Mouse (Mus musculus): Measurements from ENCODE around the gene Zfp607a. TPM values are rescaled to one million over a fixed set of nuclear protein-coding genes. Genes with fewer than 3 reads are reported as not detected.

The Zfp607a gene
- 1.1 and 1.8 TPM in 2 replicates for polyA plus RNA-seq (2015; fragmentation: Nextera tagmentation; extraction: Ambion mirVana)

- WGBS, result 94% methylated on average over 1 of the region's 1 CpGs
- Histone ChIP-seq H3K36me3 (peaks cover 32% of the 10 kb centered on the region), H3K4me2 (no peak within 1 kb of the TSS), H3K9me3 (replicated peaks) (no peaks in the 10 kb centered on the region), H3K4me1 (peaks cover 17% of the 10 kb centered on the region), H3K9ac (replicated peaks) (no peak within 1 kb of the TSS), H3K27ac (replicated peaks) (no peak within 1 kb of the TSS), H3K4me3 (replicated peaks) (no peak within 1 kb of the TSS), H3K27me3 (replicated peaks) (no peaks in the 10 kb centered on the region)
- no peak for ATAC-seq (ENCODE audit: low FRiP score)
Measured at GRCm38 (mm10) chr7:27857227-27857626, at the start of gene Zfp607a. Zfp607a (plus strand) TSS chr7:27857527.

GRCm38 (mm10) chr7:27818526-27819110 lies 38.7 kb upstream of the Zfp607a start:
- Histone ChIP-seq H3K36me3 (peaks cover 56% of the 10 kb centered on the region), H3K9me3 (replicated peaks) (no peaks in the 10 kb centered on the region), H3K4me3 (replicated peaks) (no peak overlapping the region), H3K4me2 (no peak overlapping the region), H3K27me3 (replicated peaks) (no peaks in the 10 kb centered on the region), H3K4me1 (no peaks in the 10 kb centered on the region), H3K9ac (replicated peaks) (no peak overlapping the region), H3K27ac (replicated peaks) (no peak overlapping the region)
- ATAC-seq (ENCODE audit: low FRiP score), result no peak
- 94% methylated on average over 7 of the region's 7 CpGs for WGBS

- H3K4me1 ChIP-seq, result no peaks in the 10 kb centered on the region
- peaks cover 3% of the 10 kb centered on the region for H3K9me3 ChIP-seq (replicated peaks)
- no peaks in the 10 kb centered on the region for H3K27me3 ChIP-seq (replicated peaks)
Measured at GRCm38 (mm10) chr7:27822611-27823010, 34.7 kb upstream of the Zfp607a start.

GRCm38 (mm10) chr7:27834131-27834530 lies 23.2 kb upstream of the Zfp607a start:
- Histone ChIP-seq H3K36me3 (no peaks in the 10 kb centered on the region), H3K9me3 (replicated peaks) (no peaks in the 10 kb centered on the region), H3K4me3 (replicated peaks) (no peak overlapping the region), H3K9ac (replicated peaks) (no peak overlapping the region), H3K4me1 (peaks cover 3% of the 10 kb centered on the region), H3K4me2 (no peak overlapping the region), H3K27ac (replicated peaks) (no peak overlapping the region), H3K27me3 (replicated peaks) (no peaks in the 10 kb centered on the region)
- ATAC-seq (ENCODE audit: low FRiP score), result no peak
- WGBS, result 91% methylated on average over 2 of the region's 2 CpGs

More at GRCm38 (mm10) chr7:27822611-27823010, 34.7 kb upstream of the Zfp607a start:
- no peak for ATAC-seq (ENCODE audit: low FRiP score)
- H3K9ac ChIP-seq (replicated peaks), result no peak overlapping the region
- H3K36me3 ChIP-seq, result peaks cover 41% of the 10 kb centered on the region
- H3K4me2 ChIP-seq, result no peak overlapping the region
- H3K4me3 ChIP-seq (replicated peaks), result no peak overlapping the region
- H3K27ac ChIP-seq (replicated peaks), result no peak overlapping the region

GRCm38 (mm10) chr7:27837896-27838295 lies 19.4 kb upstream of the Zfp607a start:
- peak overlapping the region; percentile 50 for H3K4me3 ChIP-seq (replicated peaks)
- H3K4me1 ChIP-seq, result peaks cover 15% of the 10 kb centered on the region
- H3K4me2 ChIP-seq, result peak overlapping the region; percentile 65
- ATAC-seq (ENCODE audit: low FRiP score), result peak; percentile 51; the same call in 1 of the 2 replicates
- H3K9ac ChIP-seq (replicated peaks), result peak overlapping the region; percentile 69
- no peaks in the 10 kb centered on the region for H3K27me3 ChIP-seq (replicated peaks)
- H3K27ac ChIP-seq (replicated peaks), result peak overlapping the region; percentile 92
- H3K9me3 ChIP-seq (replicated peaks), result no peaks in the 10 kb centered on the region
- 24% methylated on average over 6 of the region's 6 CpGs for WGBS
- H3K36me3 ChIP-seq, result no peaks in the 10 kb centered on the region

GRCm38 (mm10) chr7:27838323-27839249 lies 18.7 kb upstream of the Zfp607a start, which contains the start of gene Zfp59:
Zfp59 (plus strand) TSS chr7:27838607.
- H3K36me3 ChIP-seq, result no peaks in the 10 kb centered on the region
- no peaks in the 10 kb centered on the region for H3K27me3 ChIP-seq (replicated peaks)
- peak; percentile 99 for ATAC-seq (ENCODE audit: low FRiP score)
- 3% methylated on average over 34 of the region's 34 CpGs for WGBS
- H3K27ac ChIP-seq (replicated peaks), result peak within 1 kb of the TSS; percentile 92
- H3K9me3 ChIP-seq (replicated peaks), result no peaks in the 10 kb centered on the region
- peaks cover 15% of the 10 kb centered on the region for H3K4me1 ChIP-seq
- peak within 1 kb of the TSS; percentile 65 for H3K4me2 ChIP-seq
- H3K9ac ChIP-seq (replicated peaks), result peak within 1 kb of the TSS; percentile 69
- H3K4me3 ChIP-seq (replicated peaks), result peak within 1 kb of the TSS; percentile 50

GRCm38 (mm10) chr7:27839596-27839995 lies 17.7 kb upstream of the Zfp607a start:
- H3K27ac ChIP-seq (replicated peaks), result no peak overlapping the region
- 96% methylated on average over 7 of the region's 7 CpGs for WGBS
- peak overlapping the region; percentile 50; the same call in 1 of the 2 replicates for H3K4me3 ChIP-seq (replicated peaks)
- H3K27me3 ChIP-seq (replicated peaks), result no peaks in the 10 kb centered on the region
- peak overlapping the region; percentile 65 for H3K4me2 ChIP-seq
- no peak overlapping the region for H3K9ac ChIP-seq (replicated peaks)
- peaks cover 1% of the 10 kb centered on the region for H3K36me3 ChIP-seq
- H3K4me1 ChIP-seq, result peaks cover 15% of the 10 kb centered on the region
- no peak for ATAC-seq (ENCODE audit: low FRiP score)
- no peaks in the 10 kb centered on the region for H3K9me3 ChIP-seq (replicated peaks)

- WGBS, result 81% methylated on average over 6 of the region's 6 CpGs
- no peak overlapping the region for H3K4me3 ChIP-seq (replicated peaks)
- no peaks in the 10 kb centered on the region for H3K9me3 ChIP-seq (replicated peaks)
- ATAC-seq (ENCODE audit: low FRiP score), result no peak
- no peak overlapping the region for H3K4me2 ChIP-seq
- peaks cover 15% of the 10 kb centered on the region for H3K4me1 ChIP-seq
- H3K36me3 ChIP-seq, result peaks cover 6% of the 10 kb centered on the region
- H3K27ac ChIP-seq (replicated peaks), result no peak overlapping the region
- H3K27me3 ChIP-seq (replicated peaks), result no peaks in the 10 kb centered on the region
- no peak overlapping the region for H3K9ac ChIP-seq (replicated peaks)
Measured at GRCm38 (mm10) chr7:27840104-27840503, 17.2 kb upstream of the Zfp607a start.

GRCm38 (mm10) chr7:27859301-27860251 lies 2.2 kb downstream of the Zfp607a start:
- Histone ChIP-seq H3K4me3 (replicated peaks) (peak overlapping the region; percentile 51), H3K27me3 (replicated peaks) (no peaks in the 10 kb centered on the region), H3K9ac (replicated peaks) (peak overlapping the region; percentile 50), H3K36me3 (peaks cover 17% of the 10 kb centered on the region), H3K4me2 (peak overlapping the region; percentile 71), H3K4me1 (peaks cover 17% of the 10 kb centered on the region), H3K9me3 (replicated peaks) (no peaks in the 10 kb centered on the region), H3K27ac (replicated peaks) (peak overlapping the region; percentile 66; the same call in 1 of the 2 replicates)
- 29% methylated on average over 10 of the region's 10 CpGs for WGBS
- no peak for ATAC-seq (ENCODE audit: low FRiP score)

- under 1% methylated on average over 22 of the region's 22 CpGs for WGBS
- peak overlapping the region; percentile 51 for H3K4me3 ChIP-seq (replicated peaks)
- peak; percentile 81 for ATAC-seq (ENCODE audit: low FRiP score)
- peaks cover 17% of the 10 kb centered on the region for H3K4me1 ChIP-seq
- no peaks in the 10 kb centered on the region for H3K27me3 ChIP-seq (replicated peaks)
- H3K9ac ChIP-seq (replicated peaks), result peak overlapping the region; percentile 50
- H3K27ac ChIP-seq (replicated peaks), result peak overlapping the region; percentile 66
- H3K36me3 ChIP-seq, result peaks cover 10% of the 10 kb centered on the region
- H3K4me2 ChIP-seq, result peak overlapping the region; percentile 71
- no peaks in the 10 kb centered on the region for H3K9me3 ChIP-seq (replicated peaks)
Measured at GRCm38 (mm10) chr7:27860396-27861235, 3.3 kb downstream of the Zfp607a start.

Measured in neural tube, embryonic 15.5 days (tissue).